Mouse (Mus musculus): ENCODE data around the gene Gm20388. TPM values are rescaled to one million over a fixed set of nuclear protein-coding genes. Genes with fewer than 3 reads are reported as not detected.

The Gm20388 gene
- polyA plus RNA-seq, 1 experiment from 2014 or later: not detected

DNA sequence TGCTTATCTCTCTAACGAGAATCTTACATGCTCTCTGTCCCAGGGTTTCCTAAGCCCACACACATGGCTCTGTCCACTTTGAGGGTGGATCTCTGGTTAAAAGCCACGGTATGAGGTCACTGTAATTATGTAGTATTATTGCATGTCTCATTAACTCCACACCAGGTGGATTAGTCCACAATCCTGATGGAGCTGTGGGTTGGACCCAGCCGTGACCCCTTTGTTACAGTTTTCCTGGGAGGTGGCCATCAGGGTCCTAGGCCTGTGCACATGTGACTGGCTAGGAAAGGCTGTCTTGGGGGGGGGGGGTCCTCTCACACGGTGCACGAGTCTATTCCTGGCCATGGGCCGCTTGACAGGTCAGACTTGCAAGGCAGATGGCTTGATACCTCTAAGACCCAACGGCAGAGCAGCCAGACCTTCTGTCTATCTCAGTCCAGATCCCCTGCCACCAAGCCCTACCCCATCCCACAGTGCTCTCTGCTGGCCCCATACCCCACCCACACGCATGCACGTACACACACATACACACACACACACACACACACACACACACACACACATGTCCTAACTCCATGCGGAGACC is 395.3 kb downstream of the Gm20388 start:
- Histone ChIP-seq H3K9me3 (ENCODE audit: control insufficient read depth, low read length) (no peaks in the 10 kb centered on the region), H3K27ac (replicated peaks; ENCODE audit: low read depth, low read length) (no peak overlapping the region), H3K9ac (ENCODE audit: low read length) (no peak overlapping the region), H3K4me3 (ENCODE audit: low read depth, low read length) (no peak overlapping the region), H3K27me3 (ENCODE audit: control insufficient read depth, insufficient read depth, low read length) (0 out of 2 replicates have a peak, but pooled peaks cover 2% of the 10 kb centered on the region), H3K4me1 (ENCODE audit: control insufficient read depth, insufficient read depth, low read length) (peaks cover 43% of the 10 kb centered on the region), H3K4me2 (ENCODE audit: low read depth, severe bottlenecking) (no peak overlapping the region), H3K36me3 (ENCODE audit: control insufficient read depth, insufficient read depth, low read length) (no peaks in the 10 kb centered on the region)
- no peak for ATAC-seq (ENCODE audit: insufficient number of reproducible peaks, low FRiP score, low TSS enrichment, low read depth)
- 79% methylated on average over 10 of the region's 10 CpGs for WGBS
- no peak for DNase-seq (ENCODE audit: low spot score)

DNA sequence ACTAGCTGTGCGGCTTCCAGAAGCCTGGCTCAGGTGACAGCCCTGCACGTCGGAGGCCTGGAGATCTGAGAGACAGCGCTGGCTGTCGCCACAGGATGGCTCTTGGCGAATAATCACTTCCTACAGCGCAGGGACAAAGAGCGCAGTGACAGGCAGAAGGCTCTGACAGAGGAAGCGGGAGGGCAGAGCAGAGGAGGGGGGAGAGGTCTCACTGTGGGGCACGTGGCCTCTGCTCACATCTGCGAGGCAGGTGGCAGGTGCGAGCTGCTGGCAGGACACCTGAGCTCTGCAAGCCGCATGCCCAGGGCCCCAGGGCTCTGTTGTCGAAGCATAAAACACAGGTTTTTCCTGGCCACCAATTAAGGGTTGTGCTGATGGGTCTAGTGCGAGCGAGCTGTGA is 396.5 kb downstream of the Gm20388 start:
- ATAC-seq (ENCODE audit: insufficient number of reproducible peaks, low FRiP score, low TSS enrichment, low read depth) (0 out of 2 replicates have a peak, but pooled peaks have one; percentile 11), DNase-seq (ENCODE audit: low spot score) (peak; percentile 75)
- no peak overlapping the region for H3K4me3 ChIP-seq (ENCODE audit: low read depth, low read length)

DNA sequence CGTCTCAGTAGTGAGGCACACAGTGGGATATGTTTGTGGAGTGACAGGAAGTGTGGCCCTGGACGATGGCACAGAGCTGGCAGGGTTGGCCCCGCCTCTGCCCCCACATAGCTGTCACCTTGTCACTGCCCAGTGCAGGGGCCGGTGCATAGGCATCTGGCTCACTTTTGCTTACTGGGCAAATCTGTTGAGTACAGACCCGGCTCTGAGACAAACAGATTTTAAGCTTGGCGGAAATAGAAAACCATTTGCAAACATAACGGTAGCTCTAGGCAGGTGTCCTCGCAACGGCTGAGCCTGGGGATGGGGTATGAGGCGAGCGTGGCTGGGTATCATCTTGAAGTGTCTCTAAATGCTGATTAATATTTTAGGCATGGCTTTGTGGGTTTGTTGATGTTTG is 396.9 kb downstream of the Gm20388 start:
- Histone ChIP-seq H3K4me3 (ENCODE audit: low read depth, low read length) (no peak overlapping the region), H3K27me3 (ENCODE audit: control insufficient read depth, insufficient read depth, low read length) (0 out of 2 replicates have a peak, but pooled peaks cover 2% of the 10 kb centered on the region), H3K4me1 (ENCODE audit: control insufficient read depth, insufficient read depth, low read length) (peaks cover 41% of the 10 kb centered on the region), H3K4me2 (ENCODE audit: low read depth, severe bottlenecking) (no peak overlapping the region), H3K27ac (replicated peaks; ENCODE audit: low read depth, low read length) (no peak overlapping the region), H3K9ac (ENCODE audit: low read length) (no peak overlapping the region), H3K9me3 (ENCODE audit: control insufficient read depth, low read length) (no peaks in the 10 kb centered on the region), H3K36me3 (ENCODE audit: control insufficient read depth, insufficient read depth, low read length) (no peaks in the 10 kb centered on the region)
- ATAC-seq (ENCODE audit: insufficient number of reproducible peaks, low FRiP score, low TSS enrichment, low read depth): 0 out of 2 replicates have a peak, but pooled peaks have one; percentile 2
- DNase-seq (ENCODE audit: low spot score): no peak
- 49% methylated on average over 11 of the region's 11 CpGs for WGBS

More for the DNA sequence above, 396.5 kb downstream of the Gm20388 start:
- Histone ChIP-seq H3K4me1 (ENCODE audit: control insufficient read depth, insufficient read depth, low read length) (peaks cover 41% of the 10 kb centered on the region), H3K27ac (replicated peaks; ENCODE audit: low read depth, low read length) (no peak overlapping the region), H3K27me3 (ENCODE audit: control insufficient read depth, insufficient read depth, low read length) (0 out of 2 replicates have a peak, but pooled peaks cover 2% of the 10 kb centered on the region), H3K36me3 (ENCODE audit: control insufficient read depth, insufficient read depth, low read length) (no peaks in the 10 kb centered on the region), H3K9me3 (ENCODE audit: control insufficient read depth, low read length) (no peaks in the 10 kb centered on the region), H3K4me2 (ENCODE audit: low read depth, severe bottlenecking) (no peak overlapping the region), H3K9ac (ENCODE audit: low read length) (no peak overlapping the region)
- 5% methylated on average over 16 of the region's 16 CpGs for WGBS

DNA sequence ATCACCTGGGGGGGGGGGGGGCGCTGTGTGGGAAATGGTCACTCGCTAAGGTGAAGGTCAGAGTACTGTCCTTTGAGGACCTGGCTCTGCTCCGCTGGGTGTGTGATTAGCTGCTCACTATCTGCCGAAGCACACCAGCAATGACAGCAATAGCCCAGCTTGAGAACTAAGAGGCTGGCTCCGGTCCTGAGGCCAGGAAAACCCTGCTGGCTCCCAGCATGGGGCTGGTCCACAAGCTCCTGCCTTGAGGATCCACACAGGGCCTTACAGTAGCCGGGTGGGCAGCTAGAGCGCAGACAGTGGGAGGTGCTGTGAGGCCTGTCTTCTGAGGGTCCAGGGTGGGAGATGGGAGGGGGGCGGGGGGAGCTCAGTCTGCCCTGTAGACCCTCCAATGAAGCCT is 397.5 kb downstream of the Gm20388 start:
- Histone ChIP-seq H3K9ac (ENCODE audit: low read length) (no peak overlapping the region; the same call in 1 of the 2 replicates), H3K27me3 (ENCODE audit: control insufficient read depth, insufficient read depth, low read length) (0 out of 2 replicates have a peak, but pooled peaks cover 2% of the 10 kb centered on the region), H3K4me1 (ENCODE audit: control insufficient read depth, insufficient read depth, low read length) (peaks cover 41% of the 10 kb centered on the region), H3K4me3 (ENCODE audit: low read depth, low read length) (no peak overlapping the region), H3K4me2 (ENCODE audit: low read depth, severe bottlenecking) (no peak overlapping the region), H3K27ac (replicated peaks; ENCODE audit: low read depth, low read length) (no peak overlapping the region), H3K9me3 (ENCODE audit: control insufficient read depth, low read length) (no peaks in the 10 kb centered on the region), H3K36me3 (ENCODE audit: control insufficient read depth, insufficient read depth, low read length) (no peaks in the 10 kb centered on the region)
- 47% methylated on average over 8 of the region's 8 CpGs for WGBS
- DNase-seq (ENCODE audit: low spot score) (no peak), ATAC-seq (ENCODE audit: insufficient number of reproducible peaks, low FRiP score, low TSS enrichment, low read depth) (no peak)

DNA sequence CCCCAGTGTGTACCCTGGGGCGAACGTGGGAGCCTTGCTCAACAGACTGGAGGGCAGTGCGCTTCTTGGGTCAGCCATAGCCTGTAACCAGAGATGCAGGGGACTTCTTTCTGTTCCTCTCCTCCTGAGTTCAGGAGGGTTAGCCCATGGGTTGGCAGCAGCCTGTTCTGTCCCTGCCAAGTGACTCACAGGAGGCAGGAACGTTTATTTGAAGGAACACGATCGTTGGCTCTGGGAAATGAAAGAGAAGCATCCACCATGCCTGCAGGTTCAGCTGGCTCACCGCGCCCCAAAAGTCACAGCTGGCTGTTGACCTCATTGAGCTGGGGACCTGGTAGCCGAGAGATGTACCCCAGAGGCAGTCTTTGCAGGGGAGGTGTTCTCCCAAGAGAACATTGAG is 397.9 kb downstream of the Gm20388 start:
- Histone ChIP-seq H3K4me1 (ENCODE audit: control insufficient read depth, insufficient read depth, low read length) (peaks cover 41% of the 10 kb centered on the region), H3K27me3 (ENCODE audit: control insufficient read depth, insufficient read depth, low read length) (0 out of 2 replicates have a peak, but pooled peaks cover 2% of the 10 kb centered on the region)

DNA sequence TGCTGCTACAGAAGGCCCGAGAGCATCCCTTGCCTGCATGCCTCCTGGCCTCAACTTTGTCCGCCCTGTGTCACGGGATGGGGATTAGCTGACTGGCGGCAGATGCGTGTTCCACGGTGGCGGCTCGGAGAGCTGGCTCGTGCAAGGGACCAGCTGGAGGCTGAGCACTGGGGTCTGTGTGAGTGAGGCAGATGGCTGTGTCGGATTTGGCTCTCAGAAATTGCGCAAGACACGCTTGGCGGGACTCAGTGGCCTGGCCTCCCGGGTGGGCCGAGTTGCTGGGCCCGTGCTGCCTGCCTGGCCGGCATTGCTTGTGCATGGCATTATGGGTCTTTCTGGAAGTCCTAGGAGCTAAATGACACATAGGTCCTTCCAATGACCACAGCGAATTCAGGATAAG is 398.7 kb downstream of the Gm20388 start:
- 0 out of 2 replicates have a peak, but pooled peaks cover 2% of the 10 kb centered on the region for H3K27me3 ChIP-seq (ENCODE audit: control insufficient read depth, insufficient read depth, low read length)
- WGBS: 74% methylated on average over 18 of the region's 18 CpGs
- ATAC-seq (ENCODE audit: insufficient number of reproducible peaks, low FRiP score, low TSS enrichment, low read depth) (no peak), DNase-seq (ENCODE audit: low spot score) (no peak)
- peaks cover 33% of the 10 kb centered on the region for H3K4me1 ChIP-seq (ENCODE audit: control insufficient read depth, insufficient read depth, low read length)
- no peak overlapping the region for H3K9ac ChIP-seq (ENCODE audit: low read length)
- H3K4me2 ChIP-seq (ENCODE audit: low read depth, severe bottlenecking): no peak overlapping the region
- H3K36me3 ChIP-seq (ENCODE audit: control insufficient read depth, insufficient read depth, low read length): no peaks in the 10 kb centered on the region
- H3K27ac ChIP-seq (replicated peaks; ENCODE audit: low read depth, low read length): no peak overlapping the region
- no peak overlapping the region for H3K4me3 ChIP-seq (ENCODE audit: low read depth, low read length)
- H3K9me3 ChIP-seq (ENCODE audit: control insufficient read depth, low read length): no peaks in the 10 kb centered on the region

More for the DNA sequence above, 397.9 kb downstream of the Gm20388 start:
- 61% methylated on average over 9 of the region's 9 CpGs for WGBS
- H3K27ac ChIP-seq (replicated peaks; ENCODE audit: low read depth, low read length): no peak overlapping the region
- H3K9me3 ChIP-seq (ENCODE audit: control insufficient read depth, low read length): no peaks in the 10 kb centered on the region
- DNase-seq (ENCODE audit: low spot score) (no peak), ATAC-seq (ENCODE audit: insufficient number of reproducible peaks, low FRiP score, low TSS enrichment, low read depth) (no peak)
- H3K4me2 ChIP-seq (ENCODE audit: low read depth, severe bottlenecking): no peak overlapping the region
- no peak overlapping the region for H3K4me3 ChIP-seq (ENCODE audit: low read depth, low read length)
- H3K9ac ChIP-seq (ENCODE audit: low read length): no peak overlapping the region
- H3K36me3 ChIP-seq (ENCODE audit: control insufficient read depth, insufficient read depth, low read length): no peaks in the 10 kb centered on the region

DNA sequence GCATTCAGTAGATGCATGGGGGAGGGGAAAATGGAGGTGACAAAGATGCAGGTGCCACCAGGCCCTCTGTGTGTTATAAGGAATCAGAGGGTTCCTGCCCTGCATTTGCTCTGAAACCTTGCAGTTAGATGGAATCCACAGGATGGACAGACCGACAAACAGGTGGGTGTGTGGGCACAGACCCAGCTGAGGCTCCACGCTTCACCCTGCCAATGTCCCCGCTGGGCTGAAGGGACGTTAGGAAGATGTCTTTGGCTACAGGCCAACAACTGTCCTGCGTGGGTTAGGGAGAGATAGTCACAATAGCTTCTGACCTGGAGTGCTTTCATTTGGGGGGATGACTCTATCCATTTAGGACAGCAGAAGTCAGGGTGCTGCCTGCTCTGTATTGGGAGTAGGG is 399.4 kb downstream of the Gm20388 start:
- Histone ChIP-seq H3K9me3 (ENCODE audit: control insufficient read depth, low read length) (no peaks in the 10 kb centered on the region), H3K4me2 (ENCODE audit: low read depth, severe bottlenecking) (no peak overlapping the region), H3K27me3 (ENCODE audit: control insufficient read depth, insufficient read depth, low read length) (0 out of 2 replicates have a peak, but pooled peaks cover 2% of the 10 kb centered on the region), H3K4me3 (ENCODE audit: low read depth, low read length) (no peak overlapping the region), H3K4me1 (ENCODE audit: control insufficient read depth, insufficient read depth, low read length) (peaks cover 27% of the 10 kb centered on the region), H3K36me3 (ENCODE audit: control insufficient read depth, insufficient read depth, low read length) (no peaks in the 10 kb centered on the region), H3K27ac (replicated peaks; ENCODE audit: low read depth, low read length) (no peak overlapping the region), H3K9ac (ENCODE audit: low read length) (no peak overlapping the region)
- DNase-seq (ENCODE audit: low spot score) (no peak), ATAC-seq (ENCODE audit: insufficient number of reproducible peaks, low FRiP score, low TSS enrichment, low read depth) (no peak)
- WGBS: 86% methylated on average over 5 of the region's 5 CpGs

DNA sequence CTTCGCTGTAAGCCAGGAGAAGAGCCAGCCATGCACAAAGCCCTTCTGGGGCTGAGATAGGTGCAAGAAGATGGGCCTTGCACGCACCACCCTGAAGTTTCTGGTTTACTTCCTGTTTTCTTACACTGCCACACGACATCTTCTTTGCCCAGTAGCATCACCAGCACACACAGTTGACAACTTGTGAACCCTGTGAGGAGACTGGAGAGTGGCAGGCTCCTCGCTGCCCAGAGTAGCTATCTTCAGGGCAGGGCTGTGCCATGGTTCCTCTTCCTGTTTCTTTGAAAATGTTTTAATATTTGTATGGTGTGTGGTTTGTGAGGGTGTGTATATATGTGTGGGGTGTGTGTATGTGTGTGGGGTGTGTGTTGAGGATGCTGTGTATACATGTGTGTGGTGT is 401.8 kb downstream of the Gm20388 start:
- no peak for DNase-seq (ENCODE audit: low spot score)
- no peak overlapping the region for H3K27ac ChIP-seq (replicated peaks; ENCODE audit: low read depth, low read length)
- peaks cover 21% of the 10 kb centered on the region for H3K4me1 ChIP-seq (ENCODE audit: control insufficient read depth, insufficient read depth, low read length)
- no peaks in the 10 kb centered on the region for H3K9me3 ChIP-seq (ENCODE audit: control insufficient read depth, low read length)
- WGBS: 89% methylated on average over 4 of the region's 4 CpGs
- ATAC-seq (ENCODE audit: insufficient number of reproducible peaks, low FRiP score, low TSS enrichment, low read depth): no peak
- 0 out of 2 replicates have a peak, but pooled peaks cover 2% of the 10 kb centered on the region for H3K27me3 ChIP-seq (ENCODE audit: control insufficient read depth, insufficient read depth, low read length)
- no peak overlapping the region for H3K4me3 ChIP-seq (ENCODE audit: low read depth, low read length)
- H3K9ac ChIP-seq (ENCODE audit: low read length): no peak overlapping the region
- no peak overlapping the region for H3K4me2 ChIP-seq (ENCODE audit: low read depth, severe bottlenecking)
- H3K36me3 ChIP-seq (ENCODE audit: control insufficient read depth, insufficient read depth, low read length): no peaks in the 10 kb centered on the region
